Mouse (Mus musculus) effector memory CD4-positive, alpha-beta T cell, adult 7 months (primary cell): ENCODE measurements around the gene Slc25a41. TPM values are rescaled to one million over a fixed set of nuclear protein-coding genes. Genes with fewer than 3 reads are reported as not detected.

Experiments used
- polyA plus RNA-seq: library from polyadenylated mRNA; unstranded; fragments of 100-300 nt; shearing (Covaris generic); gene quantifications from one replicate; pipeline ENCODE4 v1.2.1, GENCODE M21; 2017

Gene Slc25a41
- not detected for polyA plus RNA-seq

GRCm38 (mm10) chr17:57041554-57041953 is at the start of gene Slc25a41:
TSS of gene Slc25a41 (minus strand) at chr17:57041654.

DNA sequence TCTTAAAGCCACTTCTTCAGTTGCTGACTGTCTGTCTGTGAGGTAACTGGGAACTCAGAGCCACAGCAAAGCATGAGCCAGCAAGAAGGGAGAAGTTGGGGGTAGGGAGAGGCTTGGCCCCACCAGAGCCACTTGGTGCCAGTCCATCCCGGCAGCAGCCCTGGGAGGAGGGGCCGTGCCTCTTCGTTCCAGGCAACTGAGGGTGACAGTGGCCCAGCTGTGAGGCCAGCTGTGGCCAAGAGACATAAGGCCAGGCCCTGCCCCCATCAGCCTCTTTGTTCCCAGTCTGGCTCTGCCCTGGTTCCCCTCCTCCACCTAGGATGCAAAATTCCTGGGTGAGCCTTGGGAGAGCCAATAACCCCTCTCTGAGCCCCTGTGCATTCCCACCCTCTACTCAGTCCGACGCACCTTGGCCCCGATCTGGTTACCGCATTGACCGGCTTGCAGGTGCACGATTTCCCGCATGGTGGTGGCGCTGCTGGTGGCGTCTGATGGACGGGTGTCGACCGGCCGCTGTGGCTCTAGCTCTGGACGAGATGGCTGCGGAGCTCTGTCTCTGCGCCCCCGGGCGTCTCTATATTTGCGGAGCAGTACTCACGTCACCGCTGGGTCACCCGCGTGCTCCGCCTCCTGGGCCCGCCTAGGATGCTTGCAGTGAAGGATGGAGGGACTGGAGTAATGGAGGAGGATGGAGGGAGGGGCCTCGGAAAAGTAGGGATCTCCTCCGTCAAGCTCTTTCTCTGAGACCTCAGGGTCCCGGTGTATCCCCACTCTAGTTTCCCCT is 45.8 kb upstream of the Slc25a41 start, which contains the start of gene Tubb4a:
TSS of gene Tubb4a (minus strand) at position 734 of the 784 bp plus-strand sequence.

DNA sequence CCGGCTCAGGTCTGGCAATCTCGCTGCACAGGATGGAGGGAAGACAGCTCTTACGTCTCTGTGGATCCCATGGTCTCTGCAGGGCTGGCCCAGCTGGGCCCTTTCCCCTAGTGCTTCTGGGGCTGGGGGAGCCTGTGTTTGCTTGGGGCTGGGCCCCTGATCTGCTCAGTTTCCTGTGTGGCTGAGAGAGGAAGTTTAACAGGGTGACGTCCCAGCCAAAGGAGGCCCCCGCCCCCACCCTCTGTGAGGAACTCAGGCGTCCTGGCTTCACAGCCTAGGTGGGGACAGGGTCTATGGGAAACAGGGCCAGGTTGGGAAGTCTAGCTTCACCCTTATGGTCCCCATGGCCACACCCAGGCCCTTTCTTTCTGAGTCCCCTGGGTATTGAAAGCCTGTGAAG is 36.9 kb upstream of the Slc25a41 start, which contains the start of gene Dennd1c:
TSS of gene Dennd1c (minus strand) at position 179 of the 400 bp plus-strand sequence.

GRCm38 (mm10) chr17:57059486-57059977 is 18.1 kb upstream of the Slc25a41 start, which contains the start of gene Slc25a23:
TSS of gene Slc25a23 (minus strand) at chr17:57059863.

DNA sequence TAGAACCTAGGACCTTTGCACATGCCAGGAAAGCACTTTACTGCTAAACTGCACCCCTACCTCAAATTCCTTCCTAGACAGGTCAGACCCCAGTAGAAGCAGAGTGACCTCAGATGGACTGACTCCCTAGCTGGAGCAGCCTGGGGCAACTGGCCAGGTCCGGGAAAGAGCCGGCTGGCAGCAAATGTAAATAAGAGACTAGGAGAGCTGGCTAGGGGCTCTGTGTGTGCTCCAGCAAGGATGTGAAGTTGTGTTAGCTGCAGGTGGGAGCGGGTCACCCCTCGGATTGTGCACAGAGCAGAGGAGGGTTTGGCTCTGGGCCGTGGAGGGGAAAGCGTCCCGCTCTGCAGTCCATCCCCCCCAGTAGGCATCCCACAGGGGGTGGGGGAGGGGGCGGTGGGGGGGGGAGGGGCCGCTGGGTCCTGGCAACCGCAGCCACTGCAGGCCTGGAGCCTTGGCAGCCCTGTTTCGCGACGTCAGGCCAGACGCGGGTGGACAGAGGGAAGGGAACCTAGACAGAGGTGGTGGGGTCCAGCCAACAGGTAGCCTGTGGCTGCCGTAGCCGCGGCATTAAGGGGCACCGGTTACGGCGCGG is 17.5 kb upstream of the Slc25a41 start, which contains the start of gene Crb3:
TSS of gene Crb3 (plus strand) at position 215 of the 595 bp plus-strand sequence.

DNA sequence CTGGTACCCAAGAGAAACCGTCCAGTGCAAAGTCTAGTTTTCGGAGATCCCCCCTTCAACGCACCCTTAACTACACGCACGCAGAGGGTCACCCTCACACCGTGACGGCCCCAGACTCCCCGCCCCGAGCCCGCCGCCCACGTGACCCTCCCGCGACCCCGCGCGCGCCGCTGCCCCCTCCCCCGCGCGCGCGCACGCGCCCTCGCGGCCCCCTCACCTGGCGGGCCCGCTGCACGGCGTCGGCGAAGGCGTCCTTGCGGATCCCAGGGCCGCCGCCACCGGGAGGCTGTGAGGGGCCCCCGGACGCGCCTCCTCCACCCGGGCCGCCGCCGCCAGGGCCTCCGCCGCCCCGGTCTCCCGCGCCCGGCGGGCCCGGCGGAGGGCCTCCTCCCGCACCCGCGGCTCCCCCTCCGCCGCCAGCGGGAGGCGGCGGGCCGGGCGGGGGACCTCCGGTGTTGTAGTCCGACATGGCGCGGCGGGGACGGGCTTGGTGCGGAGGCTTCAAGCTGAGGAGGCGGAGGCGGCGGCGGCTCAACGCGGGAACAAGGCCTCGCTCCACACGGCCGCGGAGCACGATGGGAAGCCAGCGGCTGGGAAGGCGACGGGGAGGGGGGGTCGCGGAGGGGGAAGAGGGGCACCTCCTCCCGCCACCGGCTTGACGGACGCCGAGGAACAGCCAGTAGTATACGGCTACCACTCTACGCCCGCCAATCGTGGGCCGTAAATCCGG is 10.4 kb downstream of the Slc25a41 start, which contains the start of gene Khsrp:
TSS of gene Khsrp (minus strand) at position 592 of the 730 bp plus-strand sequence.

DNA sequence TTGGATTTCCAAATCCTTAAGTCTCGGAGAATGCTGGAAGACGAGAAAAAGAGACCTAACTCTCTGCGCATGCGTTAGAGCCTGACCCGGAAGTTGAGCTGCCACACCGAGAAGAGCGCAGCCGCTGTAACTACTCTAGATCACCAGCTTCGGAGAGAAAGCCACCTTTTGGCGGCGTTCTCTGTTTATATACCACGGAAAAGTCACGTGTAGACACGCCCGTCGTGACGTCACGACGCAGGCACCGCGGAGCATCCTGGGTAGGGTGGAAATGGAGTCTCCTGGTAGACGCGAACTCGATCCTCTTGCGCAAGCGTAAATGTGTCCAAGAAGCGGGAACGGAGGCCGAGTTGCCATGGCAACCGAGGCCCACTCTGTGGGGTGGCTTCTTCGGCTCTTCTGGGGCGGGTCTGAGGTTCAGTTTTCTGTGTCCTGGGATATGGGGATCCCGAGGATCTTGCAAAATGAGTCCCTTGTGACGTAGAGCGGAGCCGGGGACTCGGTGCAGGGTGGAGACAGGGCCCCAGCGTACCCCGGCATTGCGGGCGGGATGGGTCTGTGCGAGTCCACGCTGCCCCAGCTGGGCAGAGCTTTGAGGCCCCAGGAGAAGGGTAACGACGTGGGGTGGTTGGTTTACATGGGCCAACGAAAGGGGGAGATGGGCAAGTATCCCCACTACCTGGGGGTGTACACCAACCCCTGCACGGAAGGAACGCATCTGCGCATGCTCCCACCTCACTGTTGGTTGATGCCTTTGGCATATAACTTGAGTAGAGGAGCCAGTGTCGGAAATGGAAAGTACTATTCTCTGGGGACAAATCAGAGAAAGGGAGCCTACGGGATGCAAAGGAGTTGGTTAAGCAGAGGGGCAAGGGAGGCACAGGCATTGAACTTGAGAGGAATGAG is 30.0 kb downstream of the Slc25a41 start, which contains the start of the genes Gtf2f1 and Gm17949:
TSS of gene Gtf2f1 (minus strand) at position 53 of the 906 bp plus-strand sequence.
TSS of gene Gm17949 (plus strand) at position 234 of the 906 bp plus-strand sequence.

GRCm38 (mm10) chr17:56999968-57000609 is 41.4 kb downstream of the Slc25a41 start, which contains the start of gene Pspn:
TSS of gene Pspn (minus strand) at chr17:57000018.

DNA sequence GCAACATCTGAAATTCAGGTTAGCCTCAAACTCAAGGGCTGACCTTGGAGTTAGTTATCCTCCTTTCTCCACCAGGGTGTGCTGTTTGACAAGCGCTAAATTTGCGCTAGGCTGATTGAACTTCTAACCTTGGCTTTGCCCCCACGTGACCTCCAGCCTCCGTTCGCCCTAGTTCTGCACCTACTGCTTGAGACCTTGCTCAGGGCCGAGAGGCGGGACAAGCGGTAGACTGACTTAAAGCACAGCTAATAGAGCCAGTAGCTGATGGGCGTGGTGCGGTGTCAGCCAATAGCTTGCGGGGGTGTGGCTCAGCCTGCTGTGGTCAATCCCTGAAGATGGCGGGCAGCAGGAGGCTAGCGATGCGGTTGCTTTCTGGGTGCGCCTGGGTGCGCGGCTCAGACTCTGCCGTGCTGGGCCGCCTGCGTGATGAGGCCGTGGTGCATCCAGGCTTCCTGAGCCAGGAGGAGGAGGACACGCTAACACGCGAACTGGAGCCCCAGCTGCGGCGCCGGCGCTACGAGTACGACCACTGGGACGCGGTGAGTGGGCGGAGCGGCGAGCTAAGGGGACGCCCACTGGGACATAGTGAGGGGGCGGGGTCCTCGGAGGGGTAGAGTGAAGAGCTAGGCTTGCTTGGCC is 44.3 kb downstream of the Slc25a41 start, which contains the start of gene Alkbh7:
TSS of gene Alkbh7 (plus strand) at position 311 of the 639 bp plus-strand sequence.

GRCm38 (mm10) chr17:56990115-56990746 is 51.2 kb downstream of the Slc25a41 start, which contains the start of gene Clpp:
TSS of gene Clpp (plus strand) at chr17:56990305.

Other genes with a start within 250 kb of the Slc25a41 start
- 1.6 TPM for gene Rfx2, start 210.6 kb downstream of the Slc25a41 start, polyA plus RNA-seq
- 0.15 TPM for gene Acsbg2, start 167.2 kb downstream of the Slc25a41 start, polyA plus RNA-seq
- 0.41 TPM for gene 1700061G19Rik, start 166.2 kb downstream of the Slc25a41 start, polyA plus RNA-seq
- 26.4 TPM for gene Mllt1, start 106.2 kb downstream of the Slc25a41 start, polyA plus RNA-seq
- not detected for gene Acer1, start 59.5 kb downstream of the Slc25a41 start, polyA plus RNA-seq
- 47.3 TPM for gene Clpp, start 51.3 kb downstream of the Slc25a41 start, polyA plus RNA-seq
- 8.6 TPM for gene Alkbh7, start 44.3 kb downstream of the Slc25a41 start, polyA plus RNA-seq
- gene Pspn, start 41.6 kb downstream of the Slc25a41 start, polyA plus RNA-seq: not detected
- gene Gtf2f1, start 30.4 kb downstream of the Slc25a41 start, polyA plus RNA-seq: 68.1 TPM
- gene Gm17949, start 30.2 kb downstream of the Slc25a41 start, polyA plus RNA-seq: 0.66 TPM
- 33.8 TPM for gene Khsrp, start 10.1 kb downstream of the Slc25a41 start, polyA plus RNA-seq
- 9.6 TPM for gene Crb3, start 17.5 kb upstream of the Slc25a41 start, polyA plus RNA-seq
- 6.1 TPM for gene Slc25a23, start 18.2 kb upstream of the Slc25a41 start, polyA plus RNA-seq
- gene Dennd1c, start 36.9 kb upstream of the Slc25a41 start, polyA plus RNA-seq: 183 TPM
- gene Tubb4a, start 46.1 kb upstream of the Slc25a41 start, polyA plus RNA-seq: 0.73 TPM
- 36.0 TPM for gene Tnfsf9, start 63.7 kb upstream of the Slc25a41 start, polyA plus RNA-seq
- gene Cd70, start 108.1 kb upstream of the Slc25a41 start, polyA plus RNA-seq: 1.1 TPM
- gene Tnfsf14, start 152.5 kb upstream of the Slc25a41 start, polyA plus RNA-seq: 15.3 TPM
- 0.24 TPM for gene C3, start 186.5 kb upstream of the Slc25a41 start, polyA plus RNA-seq
- gene Gpr108, start 206.8 kb upstream of the Slc25a41 start, polyA plus RNA-seq: 50.0 TPM
- 9.0 TPM for gene Trip10, start 207.8 kb upstream of the Slc25a41 start, polyA plus RNA-seq
- 154 TPM for gene Vav1, start 237.4 kb upstream of the Slc25a41 start, polyA plus RNA-seq